Mouse (Mus musculus): ENCODE results near the gene Dis3l.

GRCm38 (mm10) chr9:64323976-64324375 lies 17.1 kb downstream of the Dis3l start:
- no peak for TF ChIP-seq CTCF (IDR thresholded peaks at IDR 0.05; ENCODE audit: low read depth, low read length)
- no peak for TF ChIP-seq POLR2A (IDR thresholded peaks at IDR 0.05; ENCODE audit: insufficient read depth, low read length)
